Comparison of ENCODE assay signal across 20 mouse cellular contexts in genomic region chr7:51628349-51628748, GRCm38 (mm10). TPM values are rescaled to one million over a fixed set of nuclear protein-coding genes. Genes with fewer than 3 reads are reported as not detected.
A peak's percentile ranks its signal among the peaks of the same experiment; 100 is the strongest.
DNase-seq lines count a peak whose midpoint lies in the region; ATAC-seq and TF ChIP-seq lines count a peak whose summit lies in the region.
"Had no signal": no experiment of that assay in that cellular context is flagged by ENCODE, and none has a peak within 500 bp of the region (broad histone marks: within the 10 kb centered on the region; RNA-seq: fewer than 3 reads in every experiment).

No protein-coding gene starts in this region.

- H3K4me2 ChIP-seq in forebrain, embryonic 14.5 days (ENCODE audit: low read length): peak overlapping the region; percentile 55
- H3K4me2 ChIP-seq in forebrain, embryonic 12.5 days: no peak overlapping the region; the same call in 1 of the 2 replicates
- H3K4me2 ChIP-seq in hindbrain, embryonic 12.5 days (replicated peaks): peak overlapping the region; percentile 47
- H3K4me2 ChIP-seq in midbrain, postnatal 0 days (ENCODE audit: low read depth, low read length, poor library complexity, severe bottlenecking): peak overlapping the region; percentile 60
- H3K4me2 ChIP-seq: embryonic facial prominence, embryonic 15.5 days; liver, embryonic 13.5 days had no signal

- H3K27me3 ChIP-seq in forebrain, embryonic 14.5 days (replicated peaks; ENCODE audit: control insufficient read depth, insufficient read depth, low read length): peaks cover 37% of the 10 kb centered on the region
- peaks cover 67% of the 10 kb centered on the region for H3K27me3 ChIP-seq in forebrain, embryonic 12.5 days
- H3K27me3 ChIP-seq in hindbrain, embryonic 12.5 days: peaks cover 65% of the 10 kb centered on the region
- H3K27me3 ChIP-seq in midbrain, postnatal 0 days (ENCODE audit: insufficient read depth, low read length): peaks cover 16% of the 10 kb centered on the region; the same call in 1 of the 2 replicates

- H3K36me3 ChIP-seq in forebrain, embryonic 14.5 days (ENCODE audit: control insufficient read depth, insufficient read depth, low read length): no peaks in the 10 kb centered on the region
- H3K36me3 ChIP-seq in forebrain, embryonic 12.5 days (replicated peaks): no peaks in the 10 kb centered on the region
- H3K36me3 ChIP-seq in hindbrain, embryonic 12.5 days: no peaks in the 10 kb centered on the region
- H3K36me3 ChIP-seq in midbrain, postnatal 0 days (ENCODE audit: insufficient read depth, low read length): no peaks in the 10 kb centered on the region
- H3K36me3 ChIP-seq: embryonic facial prominence, embryonic 15.5 days; liver, embryonic 13.5 days had no signal

- TF ChIP-seq POLR2A in brain, embryonic 14.5 days (IDR thresholded peaks at IDR 0.05; ENCODE audit: borderline replicate concordance, extremely low read depth, insufficient read depth, insufficient read length, poor library complexity, severe bottlenecking): no peak

- TF ChIP-seq CTCF in brain, embryonic 14.5 days (IDR thresholded peaks at IDR 0.05; ENCODE audit: borderline replicate concordance, extremely low read depth, insufficient read depth, insufficient read length): peak; percentile 28; the same call in 1 of the 2 replicates
- peak; percentile 18; the same call in 1 of the 2 replicates for TF ChIP-seq CTCF in midbrain, postnatal 0 days (IDR thresholded peaks at IDR 0.05)

- H3K4me1 ChIP-seq in forebrain, embryonic 14.5 days (ENCODE audit: control insufficient read depth, insufficient read depth, low read length): peaks cover 5% of the 10 kb centered on the region
- peaks cover 25% of the 10 kb centered on the region for H3K4me1 ChIP-seq in forebrain, embryonic 12.5 days
- H3K4me1 ChIP-seq in hindbrain, embryonic 12.5 days: peaks cover 10% of the 10 kb centered on the region; the same call in 1 of the 2 replicates
- no peaks in the 10 kb centered on the region for H3K4me1 ChIP-seq in midbrain, postnatal 0 days (ENCODE audit: insufficient read depth, low read length)
- H3K4me1 ChIP-seq: liver, embryonic 13.5 days had no signal

- H3K9ac ChIP-seq in forebrain, embryonic 14.5 days (ENCODE audit: low read length): no peak overlapping the region
- H3K9ac ChIP-seq in forebrain, embryonic 12.5 days: no peak overlapping the region
- no peak overlapping the region for H3K9ac ChIP-seq in hindbrain, embryonic 12.5 days
- no peak overlapping the region for H3K9ac ChIP-seq in midbrain, postnatal 0 days (replicated peaks; ENCODE audit: low read length, poor library complexity, severe bottlenecking)
- H3K9ac ChIP-seq: embryonic facial prominence, embryonic 15.5 days; liver, embryonic 13.5 days had no signal

- ATAC-seq in forebrain, embryonic 14.5 days: no peak
- no peak for ATAC-seq in forebrain, embryonic 12.5 days (ENCODE audit: low FRiP score)
- ATAC-seq in hindbrain, embryonic 12.5 days (ENCODE audit: low FRiP score): no peak
- ATAC-seq in midbrain, postnatal 0 days (ENCODE audit: low FRiP score): no peak
- ATAC-seq: lung, postnatal 0 days; Patski had no signal

- 3% methylated on average over 9 of the region's 9 CpGs for WGBS in forebrain, embryonic 14.5 days
- 2% methylated on average over 9 of the region's 9 CpGs for WGBS in forebrain, embryonic 12.5 days
- WGBS in hindbrain, embryonic 12.5 days: 1% methylated on average over 9 of the region's 9 CpGs
- WGBS in midbrain, postnatal 0 days: 3% methylated on average over 9 of the region's 9 CpGs

- DNase-seq in forebrain, embryonic 14.5 days (ENCODE audit: low spot score): peak; percentile 75
- DNase-seq in brain, embryonic 14.5 days (ENCODE audit: low read depth): peak; percentile 85
- peak; percentile 66 for DNase-seq in midbrain, postnatal 0 days (ENCODE audit: low spot score)
- no peak for DNase-seq in urinary bladder, postnatal 25 days (ENCODE audit: low spot score)
- no peak for DNase-seq in ovary, adult 18-20 months (ENCODE audit: low spot score)
- DNase-seq: adrenal gland, postnatal 36 days; gastrocnemius, postnatal 25 days; heart, postnatal 14 days; kidney, adult 11 months; kidney, postnatal 4 days; liver, embryonic 13.5 days; right cerebral cortex, adult 18-20 months had no signal

- H3K4me3 ChIP-seq in forebrain, embryonic 14.5 days (ENCODE audit: low read depth, low read length): peak overlapping the region; percentile 35; the same call in 1 of the 2 replicates
- no peak overlapping the region for H3K4me3 ChIP-seq in forebrain, embryonic 12.5 days (replicated peaks)
- no peak overlapping the region for H3K4me3 ChIP-seq in hindbrain, embryonic 12.5 days
- peak overlapping the region; percentile 15; the same call in 1 of the 2 replicates for H3K4me3 ChIP-seq in midbrain, postnatal 0 days (ENCODE audit: low read depth, low read length)
- H3K4me3 ChIP-seq: embryonic facial prominence, embryonic 15.5 days; liver, embryonic 13.5 days; megakaryocyte, embryonic 14.5 days had no signal

- no peaks in the 10 kb centered on the region for H3K9me3 ChIP-seq in forebrain, embryonic 14.5 days (replicated peaks; ENCODE audit: control insufficient read depth, low read length)
- no peaks in the 10 kb centered on the region for H3K9me3 ChIP-seq in forebrain, embryonic 12.5 days
- no peaks in the 10 kb centered on the region for H3K9me3 ChIP-seq in hindbrain, embryonic 12.5 days (replicated peaks)
- H3K9me3 ChIP-seq in midbrain, postnatal 0 days (ENCODE audit: low read length): no peaks in the 10 kb centered on the region
- H3K9me3 ChIP-seq: embryonic facial prominence, embryonic 15.5 days; liver, embryonic 13.5 days had no signal

- no peak overlapping the region for H3K27ac ChIP-seq in forebrain, embryonic 14.5 days (ENCODE audit: low read depth, low read length)
- H3K27ac ChIP-seq in forebrain, embryonic 12.5 days: no peak overlapping the region
- peak overlapping the region; percentile 84; the same call in 1 of the 2 replicates for H3K27ac ChIP-seq in hindbrain, embryonic 12.5 days
- 0 out of 2 replicates have a peak overlapping the region, but pooled peaks have one; percentile 72 for H3K27ac ChIP-seq in midbrain, postnatal 0 days (ENCODE audit: low read depth, low read length)
- H3K27ac ChIP-seq: embryonic facial prominence, embryonic 15.5 days; liver, embryonic 13.5 days had no signal

RNA-seq across cellular contexts. Expression of gene Slc17a6, which starts 6.5 kb away (rescaled TPM):
- 49.0 and 57.0 TPM in 2 replicates for polyA plus RNA-seq in forebrain, embryonic 14.5 days (2014; fragmentation: Nextera tagmentation; extraction: Ambion mirVana)
- polyA plus RNA-seq in forebrain, embryonic 12.5 days (2016; fragmentation: Nextera tagmentation; extraction: Ambion mirVana): 38.4 and 39.4 TPM in 2 replicates
- polyA plus RNA-seq in brain, embryonic 14.5 days (2012; rRNA removed): 38.0 and 61.8 TPM in 2 replicates
- 41.6 and 48.1 TPM in 2 replicates for polyA plus RNA-seq in hindbrain, embryonic 12.5 days (2016; fragmentation: Nextera tagmentation; extraction: Ambion mirVana)
- 214 and 225 TPM in 2 replicates for total RNA-seq in midbrain, postnatal 0 days (2014; rRNA removed)
- 161 and 162 TPM in 2 replicates for polyA plus RNA-seq in midbrain, postnatal 0 days (2015; fragmentation: Nextera tagmentation; extraction: Ambion mirVana)
- total RNA-seq: gastrocnemius, postnatal 25 days; heart, postnatal 14 days had no signal
- polyA plus RNA-seq: limb, embryonic 11.5 days; lung, postnatal 0 days; Patski; stomach, embryonic 14.5 days had no signal

Comparison
In these comparisons a context has a peak if more than half of its experiments do, and no peak if none do; other contexts are left out.
1. H3K4me3 ChIP-seq: peak in forebrain, embryonic 14.5 days (single experiment) and midbrain, postnatal 0 days (single experiment); none in forebrain, embryonic 12.5 days (single experiment) and hindbrain, embryonic 12.5 days (single experiment).
2. DNase-seq: peak in forebrain, embryonic 14.5 days (single experiment), brain, embryonic 14.5 days (single experiment) and midbrain, postnatal 0 days (single experiment); none in urinary bladder, postnatal 25 days (single experiment) and ovary, adult 18-20 months (single experiment).
3. H3K27ac ChIP-seq: peak in hindbrain, embryonic 12.5 days (single experiment) and midbrain, postnatal 0 days (single experiment); none in forebrain, embryonic 14.5 days (single experiment) and forebrain, embryonic 12.5 days (single experiment).